Mouse (Mus musculus) olfactory bulb, adult 2 months (tissue): ENCODE measurements around the gene Ercc2.

Source experiments
- CTCF ChIP-seq: fragments of 200-500 bp; IDR thresholded peaks from 2 replicates; pipeline ENCODE4 v1.5.1; 2012; ENCODE audit warnings: low read depth, mild to moderate bottlenecking, low read length, moderate library complexity; ENCODE audit not compliant: insufficient read depth
- POLR2A ChIP-seq: fragments of 200-500 bp; IDR thresholded peaks from 2 replicates; pipeline ENCODE4 v1.6.1; 2012; ENCODE audit warnings: mild to moderate bottlenecking, low read depth, low read length, moderate library complexity; ENCODE audit not compliant: insufficient read depth

- TF ChIP-seq POLR2A = no peak
- no peak for TF ChIP-seq CTCF
Measured at GRCm38 (mm10) chr7:19409753-19410152, 27.9 kb downstream of the Ercc2 start.
